Mouse (Mus musculus) retina, adult 2 months (tissue): ENCODE data around the gene Gstm2.

Experiments
- DNase-seq: peaks from one replicate; pipeline ENCODE4 v3.0.0-alpha.2; 2012; ENCODE audit warnings: low read depth, low spot score

Gene Gstm2

GRCm38 (mm10) chr3:107943239-107943990 lies 42.8 kb downstream of the Gstm2 start, which contains the start of gene Gstm6:
TSS of gene Gstm6 (minus strand) at chr3:107943749.
- no peak for DNase-seq

DNA sequence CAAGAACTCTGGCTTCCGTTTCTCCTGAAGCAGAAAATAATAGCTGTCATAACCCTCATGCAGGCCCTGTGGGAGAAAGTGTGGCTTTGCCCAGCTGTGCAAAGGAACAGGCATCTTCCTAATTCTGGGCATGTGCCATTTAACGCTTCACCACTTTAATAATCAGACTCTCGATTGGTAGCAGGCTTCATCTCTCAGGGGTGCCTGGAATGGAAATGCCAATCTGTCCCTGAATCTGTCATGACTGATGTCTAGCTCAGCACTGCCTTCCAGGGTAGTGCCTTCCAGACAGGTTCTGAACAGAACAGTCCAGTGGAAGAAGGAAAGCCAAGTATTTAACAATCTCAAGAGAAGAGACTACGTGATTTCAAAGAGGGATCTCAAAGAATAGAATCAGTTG lies 45.0 kb downstream of the Gstm2 start:
- no peak for DNase-seq

GRCm38 (mm10) chr3:107940524-107940923 lies 45.7 kb downstream of the Gstm2 start:
- DNase-seq: no peak

- DNase-seq: no peak
Measured at GRCm38 (mm10) chr3:107939830-107940229, 46.4 kb downstream of the Gstm2 start.

DNA sequence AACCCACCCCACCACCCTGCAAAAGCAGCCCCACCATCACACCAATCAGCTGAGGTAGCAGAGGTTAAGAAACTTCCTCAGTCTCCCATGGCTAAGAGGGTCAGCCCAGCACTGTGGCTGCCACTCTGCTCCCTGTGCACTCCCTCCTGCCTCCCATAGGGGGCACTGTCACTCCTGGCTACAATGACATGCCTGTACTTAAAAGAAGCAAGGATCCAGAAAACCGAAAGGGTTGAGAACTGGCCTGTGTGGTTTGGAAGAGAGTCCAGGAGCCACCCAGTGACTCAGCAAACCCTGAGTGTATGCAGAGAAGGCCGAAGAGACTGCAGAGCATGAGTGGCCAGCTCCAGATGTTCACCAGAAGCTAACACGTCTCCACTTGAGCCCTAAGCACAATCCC lies 46.9 kb downstream of the Gstm2 start:
- DNase-seq: no peak

DNA sequence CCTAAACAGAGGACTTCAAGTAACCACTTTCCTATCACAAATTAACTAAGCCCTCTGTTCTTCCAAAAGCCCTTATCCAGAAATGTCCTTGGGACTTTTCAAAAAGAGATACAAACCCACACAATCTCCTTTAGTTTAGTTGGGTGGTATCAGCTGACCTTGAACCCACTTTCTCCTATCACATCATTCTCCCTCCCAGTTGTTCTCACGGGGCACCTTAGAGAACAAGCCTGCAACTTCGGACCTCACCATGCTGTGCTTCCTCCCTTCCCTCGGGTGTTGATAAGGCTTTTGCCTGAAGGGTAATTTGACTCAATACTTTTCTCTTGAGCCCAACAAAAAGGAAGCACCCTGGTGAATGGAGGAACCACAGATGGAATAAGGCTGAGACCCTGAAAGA lies 50.4 kb downstream of the Gstm2 start:
- DNase-seq: no peak

- no peak for DNase-seq
Measured at GRCm38 (mm10) chr3:107935268-107935667, 51.0 kb downstream of the Gstm2 start.

GRCm38 (mm10) chr3:107932128-107932527 lies 54.1 kb downstream of the Gstm2 start:
- DNase-seq: no peak
